Mouse (Mus musculus) fibroblast of lung, adult 2 months (primary cell): ENCODE results near the gene Ccdc96.

Source experiments
- DNase-seq: peaks from one replicate; pipeline ENCODE4 v3.0.0-alpha.2; 2011; ENCODE audit warnings: low read depth

Gene Ccdc96

GRCm38 (mm10) chr5:36526921-36527320 lies 42.5 kb downstream of the Ccdc96 start:
- DNase-seq: no peak

- DNase-seq: no peak
These were observed 45.3 kb downstream of the Ccdc96 start for GRCm38 (mm10) chr5:36529698-36530097.

GRCm38 (mm10) chr5:36530129-36530751 lies 45.9 kb downstream of the Ccdc96 start:
- DNase-seq: peak; percentile 91

GRCm38 (mm10) chr5:36534455-36535030 lies 50.2 kb downstream of the Ccdc96 start:
- DNase-seq: no peak

- DNase-seq: no peak
These were observed 51.2 kb downstream of the Ccdc96 start for GRCm38 (mm10) chr5:36535438-36536176.

GRCm38 (mm10) chr5:36536424-36536823 lies 52.0 kb downstream of the Ccdc96 start:
- DNase-seq: no peak
